Mouse (Mus musculus) forebrain, embryonic 16.5 days (tissue): ENCODE data around the gene Ogdhl. TPM values are rescaled to one million over a fixed set of nuclear protein-coding genes. Genes with fewer than 3 reads are reported as not detected.
A peak's percentile ranks its signal among the peaks of the same experiment; 100 is the strongest.

ENCODE experiments used
- ATAC-seq: fragments of 200-750 bp; cut with Nextera tagmentation; 2 replicates; pipeline ENCODE4 v1.8.0; 2017; ENCODE audit warnings: mild to moderate bottlenecking, moderate library complexity
- H3K27ac ChIP-seq: fragments of 300-500 bp; sonication (generic); 2 replicates; pipeline ENCODE4 v1.5.1; 2014; ENCODE audit warnings: low read length, control low read depth
- H3K27me3 ChIP-seq: fragments of 300-500 bp; sonication (generic); replicated peaks from 2 replicates; pipeline ENCODE4 v1.6.1; 2014; ENCODE audit warnings: low read length; ENCODE audit not compliant: control insufficient read depth, insufficient read depth
- H3K36me3 ChIP-seq: fragments of 300-500 bp; sonication (generic); 2 replicates; pipeline ENCODE4 v1.6.1; 2014; ENCODE audit not compliant: control insufficient read depth, insufficient read depth
- H3K4me1 ChIP-seq: fragments of 300-500 bp; sonication (generic); replicated peaks from 2 replicates; pipeline ENCODE4 v1.6.1; 2014; ENCODE audit warnings: low read length; ENCODE audit not compliant: control insufficient read depth, insufficient read depth
- H3K4me2 ChIP-seq: fragments of 300-500 bp; sonication (generic); 2 replicates; pipeline ENCODE4 v1.6.1; 2014; ENCODE audit warnings: mild to moderate bottlenecking, low read length, control low read depth
- H3K4me3 ChIP-seq: fragments of 300-500 bp; sonication (generic); replicated peaks from 2 replicates; pipeline ENCODE4 v1.5.1; 2014; ENCODE audit warnings: mild to moderate bottlenecking, low read length, control low read depth
- H3K9ac ChIP-seq: fragments of 300-500 bp; sonication (generic); replicated peaks from 2 replicates; pipeline ENCODE4 v1.6.1; 2014; ENCODE audit warnings: low read depth, low read length, control low read depth
- H3K9me3 ChIP-seq: fragments of 300-500 bp; sonication (generic); 2 replicates; pipeline ENCODE4 v1.6.1; 2016; ENCODE audit warnings: low read length; ENCODE audit not compliant: control insufficient read depth
- WGBS: fragments of 180-500 bp; shearing (Covaris S2); extraction: QIAGEN DNeasy Blood & Tissue Kit; methylation state at CpG from one replicate; pipeline ENCODE4 v1.1.7; 2014; 5-methylcytosine and 5-hydroxymethylcytosine counted together
- polyA plus RNA-seq: library from polyadenylated mRNA; unstranded; fragments of >200 nt; fragmentation: Nextera tagmentation; extraction: Ambion mirVana; gene quantifications from 2 replicates; pipeline ENCODE4 v1.2.1, GENCODE M21; 2015

Gene Ogdhl
- 25.2 and 29.6 TPM in 2 replicates for polyA plus RNA-seq

DNA sequence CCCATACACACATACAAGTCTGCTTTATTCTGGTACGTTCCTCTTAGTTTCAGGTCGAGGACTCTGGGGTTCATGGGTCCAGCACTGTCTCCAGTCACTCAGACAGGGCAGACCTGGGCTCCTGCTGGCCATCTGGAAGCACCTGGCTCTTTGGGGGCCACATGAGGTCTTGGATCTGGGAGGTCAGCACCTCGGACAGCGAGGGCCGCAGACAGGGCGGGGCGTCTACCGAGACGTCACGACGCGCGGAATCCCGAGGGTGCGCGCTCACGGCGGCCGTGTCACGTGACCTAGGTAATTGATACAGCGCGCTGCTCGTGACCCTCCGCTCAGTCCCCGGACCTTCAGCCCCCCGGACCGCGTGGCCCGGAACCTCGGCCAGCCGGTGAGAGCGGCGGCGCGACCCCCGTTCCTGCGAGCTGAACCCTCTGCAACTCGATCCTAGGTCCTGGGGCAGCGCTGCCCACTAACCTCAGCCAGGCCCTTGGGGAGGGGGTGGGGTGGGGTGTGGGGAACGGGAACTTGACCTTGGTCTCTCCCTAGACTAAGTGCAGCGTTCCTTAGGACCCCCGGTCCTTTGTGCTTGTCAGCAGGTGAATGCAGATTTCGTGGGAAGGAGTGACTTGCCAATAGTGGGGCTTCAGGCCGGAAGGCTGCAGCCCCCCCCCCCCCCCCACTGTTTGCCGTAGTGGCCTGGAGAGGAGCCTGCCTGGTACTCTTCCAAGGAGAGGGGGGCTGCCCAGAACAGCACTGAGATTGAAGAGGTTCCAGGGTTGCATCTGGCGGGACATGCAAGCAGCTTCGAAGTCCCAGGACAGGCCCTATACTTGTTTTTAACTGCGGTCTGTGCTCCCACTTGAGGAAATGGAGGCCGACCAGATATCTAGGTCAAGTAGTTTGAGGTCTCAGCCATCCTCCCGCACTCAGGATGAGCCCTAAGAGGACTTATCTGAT is at the start of gene Ogdhl:
Ogdhl (plus strand) TSS at position 288 of the 954 bp plus-strand sequence.
- 2% methylated on average over 50 of the region's 50 CpGs for WGBS
- peak within 1 kb of the TSS; percentile 93 for H3K9ac ChIP-seq
- peak within 1 kb of the TSS; percentile 78 for H3K4me3 ChIP-seq
- H3K27ac ChIP-seq, result 0 out of 2 replicates have a peak within 1 kb of the TSS, but pooled peaks have one; percentile 25
- peak; percentile 80 for ATAC-seq
- peaks cover 2% of the 10 kb centered on the region; the same call in 1 of the 2 replicates for H3K36me3 ChIP-seq
- peaks cover 11% of the 10 kb centered on the region for H3K4me1 ChIP-seq
- no peaks in the 10 kb centered on the region for H3K27me3 ChIP-seq
- H3K4me2 ChIP-seq, result peak within 1 kb of the TSS; percentile 83
- no peaks in the 10 kb centered on the region for H3K9me3 ChIP-seq

DNA sequence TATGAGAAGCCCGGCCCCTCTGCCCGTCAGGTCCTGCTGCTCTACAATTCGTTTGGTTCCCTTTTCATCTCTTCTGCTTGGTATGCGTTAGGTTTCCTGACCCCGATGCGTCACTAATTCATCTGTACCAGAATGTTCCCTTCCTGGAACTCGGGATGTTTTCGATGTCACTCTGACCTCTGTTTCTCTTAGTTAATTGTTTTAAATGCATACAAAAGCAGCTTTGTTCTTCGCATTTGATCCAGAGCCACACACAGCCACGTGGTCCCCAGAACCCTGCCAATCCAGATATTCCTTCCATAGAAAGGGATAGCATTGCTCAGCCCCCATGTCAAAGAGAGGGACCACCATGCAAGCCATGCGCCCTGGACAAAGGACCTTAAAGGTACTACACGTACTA is 20.2 kb upstream of the Ogdhl start:
- Histone ChIP-seq H3K4me3 (no peak overlapping the region), H3K9me3 (no peaks in the 10 kb centered on the region), H3K9ac (no peak overlapping the region), H3K4me2 (no peak overlapping the region), H3K4me1 (no peaks in the 10 kb centered on the region), H3K27me3 (no peaks in the 10 kb centered on the region), H3K27ac (no peak overlapping the region), H3K36me3 (no peaks in the 10 kb centered on the region)
- WGBS, result 37% methylated on average over 12 of the region's 12 CpGs
- ATAC-seq, result no peak

DNA sequence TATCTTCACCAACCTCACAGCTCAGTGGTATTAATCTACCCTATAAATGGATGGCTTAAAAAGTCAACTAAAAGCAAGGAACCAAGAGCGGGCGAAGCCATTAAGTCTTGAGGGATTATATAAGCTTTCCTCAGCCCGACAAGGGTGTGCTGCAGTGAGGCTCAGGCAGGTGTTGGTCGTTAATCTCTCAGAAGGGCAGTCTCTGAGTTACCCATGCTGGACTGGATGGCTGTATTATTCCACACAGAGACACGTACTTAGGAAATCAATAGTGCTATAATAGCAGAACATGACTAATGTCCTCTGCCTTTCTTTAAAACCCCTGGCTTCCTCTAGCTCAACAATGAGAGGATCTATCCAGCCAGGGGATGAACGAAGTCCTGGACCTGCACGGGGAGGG is 19.4 kb upstream of the Ogdhl start:
- no peak for ATAC-seq
- no peaks in the 10 kb centered on the region for H3K36me3 ChIP-seq
- 83% methylated on average over 7 of the region's 7 CpGs for WGBS
- no peak overlapping the region for H3K4me2 ChIP-seq
- H3K9me3 ChIP-seq, result no peaks in the 10 kb centered on the region
- no peaks in the 10 kb centered on the region for H3K27me3 ChIP-seq
- H3K27ac ChIP-seq, result no peak overlapping the region
- no peak overlapping the region for H3K4me3 ChIP-seq
- no peak overlapping the region for H3K9ac ChIP-seq
- H3K4me1 ChIP-seq, result no peaks in the 10 kb centered on the region

DNA sequence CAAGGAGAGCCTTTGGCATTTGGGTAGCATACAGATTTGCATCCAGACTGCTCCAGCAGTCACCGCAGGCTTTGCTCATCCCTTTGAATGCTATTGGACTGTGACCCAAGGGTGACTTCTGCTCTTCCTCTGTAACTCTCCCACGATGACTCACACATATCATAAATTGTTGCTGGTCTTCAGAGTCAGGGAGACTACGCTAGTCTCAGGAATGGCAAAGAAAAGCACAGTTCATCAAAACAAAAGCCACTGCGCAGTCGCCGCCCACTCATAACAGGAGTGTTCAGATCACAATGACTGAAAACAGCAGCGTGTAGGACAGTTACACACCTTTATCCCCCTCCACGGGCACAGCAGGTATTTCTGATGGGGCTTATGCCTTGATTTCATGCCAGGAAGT is 16.9 kb upstream of the Ogdhl start:
- H3K36me3 ChIP-seq, result no peaks in the 10 kb centered on the region
- H3K9ac ChIP-seq, result no peak overlapping the region
- no peaks in the 10 kb centered on the region for H3K9me3 ChIP-seq
- no peaks in the 10 kb centered on the region for H3K4me1 ChIP-seq
- ATAC-seq, result no peak
- WGBS, result 88% methylated on average over 8 of the region's 8 CpGs
- H3K27ac ChIP-seq, result no peak overlapping the region
- H3K4me3 ChIP-seq, result no peak overlapping the region
- H3K4me2 ChIP-seq, result no peak overlapping the region
- H3K27me3 ChIP-seq, result no peaks in the 10 kb centered on the region

DNA sequence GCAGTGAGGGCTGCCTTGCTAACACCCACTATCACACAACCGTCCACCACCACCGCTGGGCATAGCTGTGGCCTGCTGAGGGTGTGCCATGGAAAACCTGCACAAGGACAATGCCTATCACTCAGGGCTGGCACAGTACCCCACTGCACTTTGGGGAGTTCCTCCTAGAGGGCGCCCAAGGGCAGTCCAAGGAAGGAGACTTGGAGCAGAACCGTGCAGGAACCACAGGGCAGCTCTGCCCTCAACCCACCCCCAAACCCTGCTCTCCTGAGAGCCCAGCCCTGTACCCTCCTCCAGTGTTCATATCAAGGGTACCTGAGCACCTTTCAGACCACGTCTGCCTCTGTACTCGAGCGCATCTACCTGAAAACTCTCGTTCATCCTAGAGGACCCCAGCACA is 11.9 kb upstream of the Ogdhl start:
- Histone ChIP-seq H3K27me3 (no peaks in the 10 kb centered on the region), H3K4me3 (no peak overlapping the region), H3K4me1 (no peaks in the 10 kb centered on the region), H3K9me3 (no peaks in the 10 kb centered on the region), H3K36me3 (no peaks in the 10 kb centered on the region), H3K4me2 (no peak overlapping the region), H3K27ac (no peak overlapping the region), H3K9ac (no peak overlapping the region)
- WGBS, result 43% methylated on average over 8 of the region's 8 CpGs
- ATAC-seq, result no peak

DNA sequence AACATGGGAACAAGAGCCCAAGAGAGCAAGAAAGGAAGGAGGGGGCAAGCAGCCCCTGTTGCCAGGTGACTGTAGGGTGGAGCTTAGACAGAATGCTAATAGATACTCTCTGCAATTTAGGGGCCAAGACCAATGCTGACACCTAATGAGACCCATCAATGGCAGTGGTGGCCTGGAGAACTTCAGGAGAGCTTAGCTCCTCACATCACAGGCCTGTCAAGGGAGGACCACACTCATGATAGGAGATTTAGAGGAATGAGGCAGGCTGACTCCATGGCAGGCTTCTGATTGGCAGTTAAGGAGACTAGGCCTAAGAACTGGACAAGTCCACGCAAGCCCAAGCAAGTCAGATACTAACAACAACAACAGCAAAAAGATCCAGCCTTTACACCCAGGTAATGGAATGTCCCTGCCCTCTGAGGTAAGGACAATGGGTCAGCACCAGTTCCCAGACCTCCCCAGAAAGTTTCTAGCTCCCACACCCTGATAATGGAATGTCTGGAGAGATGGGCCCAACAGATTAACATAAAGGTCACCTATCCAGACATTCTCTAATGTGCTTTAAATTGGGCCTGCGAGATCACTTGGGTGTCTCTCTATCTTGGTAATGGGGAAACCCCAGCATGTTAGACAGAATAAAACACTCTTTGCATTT is 10.3 kb upstream of the Ogdhl start:
- Histone ChIP-seq H3K27ac (no peak overlapping the region), H3K9ac (no peak overlapping the region), H3K4me3 (no peak overlapping the region), H3K27me3 (no peaks in the 10 kb centered on the region), H3K9me3 (no peaks in the 10 kb centered on the region), H3K36me3 (no peaks in the 10 kb centered on the region), H3K4me2 (no peak overlapping the region), H3K4me1 (no peaks in the 10 kb centered on the region)
- ATAC-seq, result no peak
- WGBS, result 100% methylated on average over 2 of the region's 2 CpGs

DNA sequence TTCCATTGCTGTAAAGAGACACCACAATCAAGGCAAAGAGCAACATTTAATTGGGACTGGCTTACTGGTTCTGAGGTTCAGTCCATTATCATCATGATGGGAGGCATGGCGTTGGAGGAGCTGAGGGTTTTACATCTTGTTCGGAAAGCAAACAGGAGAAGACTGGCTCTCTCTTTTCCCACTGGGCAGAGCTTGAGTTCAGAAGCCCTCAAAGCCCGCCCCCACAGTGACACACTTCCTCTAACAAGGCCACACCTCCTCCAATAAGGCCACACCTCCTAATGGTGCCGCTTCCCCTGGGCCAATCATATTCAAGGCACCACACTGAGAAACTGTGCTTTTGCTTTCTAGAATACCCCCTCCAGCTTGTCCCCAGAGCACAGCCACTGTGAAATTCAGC is 4.0 kb upstream of the Ogdhl start:
- 8% methylated on average over 4 of the region's 4 CpGs for WGBS
- no peak for ATAC-seq
- Histone ChIP-seq H3K4me3 (no peak overlapping the region), H3K4me1 (peaks cover 7% of the 10 kb centered on the region), H3K9me3 (no peaks in the 10 kb centered on the region), H3K36me3 (no peaks in the 10 kb centered on the region), H3K4me2 (no peak overlapping the region), H3K27ac (no peak overlapping the region), H3K27me3 (no peaks in the 10 kb centered on the region), H3K9ac (no peak overlapping the region)

DNA sequence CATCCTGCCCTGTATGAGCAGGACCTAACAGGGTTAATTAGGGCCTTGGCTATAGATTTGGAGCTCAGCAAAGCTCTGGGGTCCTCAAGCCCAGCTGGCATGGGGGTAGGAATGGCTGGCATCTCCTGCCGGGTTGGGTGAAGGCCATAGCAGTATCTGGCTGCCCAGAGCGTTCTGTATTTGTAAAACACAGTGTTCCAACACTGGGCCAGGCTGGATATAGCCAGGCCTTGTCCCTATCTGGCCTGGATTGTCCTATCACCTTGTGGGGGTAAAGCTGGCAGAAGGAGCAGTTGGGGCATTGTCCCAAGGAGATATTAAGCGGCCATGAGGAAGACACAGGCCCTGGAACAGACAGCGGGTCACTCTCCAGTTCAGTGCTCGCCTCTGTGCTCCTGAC is 1.4 kb downstream of the Ogdhl start:
- peaks cover 2% of the 10 kb centered on the region; the same call in 1 of the 2 replicates for H3K36me3 ChIP-seq
- H3K9ac ChIP-seq, result no peak overlapping the region
- H3K4me3 ChIP-seq, result no peak overlapping the region
- H3K4me2 ChIP-seq, result no peak overlapping the region
- no peak overlapping the region for H3K27ac ChIP-seq
- peaks cover 11% of the 10 kb centered on the region for H3K4me1 ChIP-seq
- H3K27me3 ChIP-seq, result no peaks in the 10 kb centered on the region
- no peaks in the 10 kb centered on the region for H3K9me3 ChIP-seq
- ATAC-seq, result no peak
- 86% methylated on average over 5 of the region's 5 CpGs for WGBS

DNA sequence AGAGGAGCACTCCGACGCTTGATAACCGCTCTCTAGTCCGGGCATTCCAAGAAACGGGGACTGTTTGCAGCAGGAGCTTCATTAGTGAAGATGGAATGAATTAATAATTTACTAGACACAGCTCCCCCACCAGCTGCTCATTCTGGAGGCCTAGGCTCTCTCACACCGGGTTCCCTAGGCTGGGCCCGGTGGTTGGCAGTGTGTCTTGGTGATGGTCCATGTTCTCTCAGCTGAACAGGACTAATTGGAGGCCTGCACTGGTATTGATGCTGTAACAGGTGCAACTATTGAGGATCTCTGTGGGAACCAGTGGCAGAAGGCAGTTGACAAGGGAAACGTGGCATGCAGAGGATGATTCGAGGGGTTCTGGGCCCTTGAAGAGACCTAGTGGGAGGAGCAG is 5.5 kb downstream of the Ogdhl start:
- ATAC-seq, result no peak
- Histone ChIP-seq H3K4me3 (no peak overlapping the region), H3K27me3 (no peaks in the 10 kb centered on the region), H3K4me1 (peaks cover 10% of the 10 kb centered on the region), H3K27ac (no peak overlapping the region), H3K4me2 (no peak overlapping the region), H3K9ac (no peak overlapping the region), H3K9me3 (no peaks in the 10 kb centered on the region), H3K36me3 (peaks cover 2% of the 10 kb centered on the region; the same call in 1 of the 2 replicates)
- WGBS, result 78% methylated on average over 9 of the region's 9 CpGs
